Mouse (Mus musculus): ENCODE data around the gene Olfr1260.

GRCm38 (mm10) chr2:89999845-90000244 lies 25.7 kb downstream of the Olfr1260 start, which contains the start of gene Olfr1262:
- no peak for TF ChIP-seq CTCF (IDR thresholded peaks at IDR 0.05; ENCODE audit: control insufficient read depth, insufficient read depth, insufficient replicate concordance, low read depth, low read length)
- no peak for TF ChIP-seq POLR2A (IDR thresholded peaks at IDR 0.05; ENCODE audit: control insufficient read depth, low read depth, low read length)
